Mouse (Mus musculus) G1E-ER4 (cell line): Measurements from ENCODE around the gene B230307C23Rik. TPM values are rescaled to one million over a fixed set of nuclear protein-coding genes. Genes with fewer than 3 reads are reported as not detected.

ENCODE experiments used
- GATA1 ChIP-seq: IDR thresholded peaks from one replicate; pipeline ENCODE4 v1.8.0; 2012; ENCODE audit warnings: low read length, inconsistent platforms
- polyA plus RNA-seq: library from polyadenylated mRNA; stranded (reverse); fragments of >175 nt; gene quantifications from 2 replicates; pipeline ENCODE4 v1.2.3, GENCODE M21; 2012

The B230307C23Rik gene
- polyA plus RNA-seq, 1 experiment: 1.3 TPM

DNA sequence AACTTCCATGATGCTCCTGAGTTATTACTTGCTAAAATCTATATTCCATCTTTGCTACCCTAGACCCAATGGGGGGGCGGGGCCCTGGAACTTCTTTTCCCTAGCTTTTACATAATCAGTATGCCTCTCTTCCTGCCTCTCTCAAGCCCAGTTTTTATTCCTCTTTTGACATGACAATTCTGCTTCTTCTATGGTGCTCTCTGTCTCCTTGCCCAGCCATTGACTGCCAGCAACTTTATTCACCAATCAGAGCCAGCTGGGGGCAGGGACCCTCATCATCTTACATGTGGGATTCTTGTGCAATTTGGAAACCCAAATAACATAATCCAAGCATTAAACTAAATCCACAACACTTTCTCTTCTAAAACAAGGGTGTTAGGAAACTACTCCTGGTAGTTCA lies 15.8 kb upstream of the B230307C23Rik start:
- no peak for TF ChIP-seq GATA1

GRCm38 (mm10) chr16:97984589-97984988 lies 12.5 kb upstream of the B230307C23Rik start:
- no peak for TF ChIP-seq GATA1

- no peak for TF ChIP-seq GATA1
Measured at GRCm38 (mm10) chr16:97991517-97991916, 5.6 kb upstream of the B230307C23Rik start.

DNA sequence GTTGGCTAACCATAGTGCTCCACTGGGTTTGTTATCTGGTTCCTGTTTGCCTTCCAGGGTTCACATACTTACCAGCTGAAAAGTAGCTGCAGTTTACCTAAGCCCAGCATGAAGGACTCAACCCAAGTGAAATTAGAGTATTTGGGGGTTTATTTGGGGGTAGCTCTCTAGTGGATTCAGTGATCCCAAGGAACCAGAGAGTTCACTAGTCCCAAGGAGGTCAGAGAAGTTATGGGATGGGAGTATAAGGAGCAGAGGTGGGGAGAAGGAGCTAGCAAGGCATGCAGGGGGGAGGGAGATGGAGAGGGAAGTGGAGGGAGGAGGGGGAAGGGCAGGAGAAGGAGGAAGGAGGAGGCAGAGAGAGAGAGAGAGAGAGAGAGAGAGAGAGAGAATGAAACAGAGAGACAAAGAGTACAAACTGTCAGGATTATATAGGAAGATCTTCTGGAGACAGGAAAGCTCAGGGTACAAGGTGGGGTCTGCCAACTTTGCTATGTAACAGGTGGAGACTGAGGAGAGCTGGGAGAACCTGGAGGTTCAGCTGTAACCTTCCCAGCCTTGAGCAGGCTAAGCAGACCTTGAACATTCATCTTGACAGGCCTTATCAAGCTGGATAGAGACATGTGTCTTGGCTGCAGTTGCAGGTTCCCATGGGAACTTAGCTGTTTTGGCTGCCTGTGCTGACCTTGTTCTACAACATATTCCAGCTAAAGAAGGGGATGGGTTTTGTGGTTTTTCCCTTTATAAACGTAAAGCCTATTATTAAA lies 1.1 kb upstream of the B230307C23Rik start:
- no peak for TF ChIP-seq GATA1

DNA sequence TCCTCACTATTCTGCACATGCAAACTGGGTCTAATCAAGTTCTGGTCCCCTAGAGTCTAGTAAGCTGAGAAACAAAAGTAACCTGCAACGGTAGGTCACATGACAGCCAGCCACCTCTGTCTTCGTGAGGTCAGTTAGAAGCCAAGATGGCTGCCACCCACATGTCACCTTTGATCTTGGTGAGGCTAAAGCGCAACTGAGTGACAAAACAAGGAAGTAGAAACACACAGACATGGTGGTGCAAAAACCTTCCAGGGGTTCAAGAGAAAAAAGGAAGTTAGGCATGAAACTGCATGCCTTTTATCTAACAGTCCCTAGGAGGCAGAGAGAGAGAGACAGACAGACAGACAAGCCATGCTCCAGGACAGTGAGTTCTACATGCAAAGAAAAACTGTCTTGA lies 25.0 kb downstream of the B230307C23Rik start:
- no peak for TF ChIP-seq GATA1

DNA sequence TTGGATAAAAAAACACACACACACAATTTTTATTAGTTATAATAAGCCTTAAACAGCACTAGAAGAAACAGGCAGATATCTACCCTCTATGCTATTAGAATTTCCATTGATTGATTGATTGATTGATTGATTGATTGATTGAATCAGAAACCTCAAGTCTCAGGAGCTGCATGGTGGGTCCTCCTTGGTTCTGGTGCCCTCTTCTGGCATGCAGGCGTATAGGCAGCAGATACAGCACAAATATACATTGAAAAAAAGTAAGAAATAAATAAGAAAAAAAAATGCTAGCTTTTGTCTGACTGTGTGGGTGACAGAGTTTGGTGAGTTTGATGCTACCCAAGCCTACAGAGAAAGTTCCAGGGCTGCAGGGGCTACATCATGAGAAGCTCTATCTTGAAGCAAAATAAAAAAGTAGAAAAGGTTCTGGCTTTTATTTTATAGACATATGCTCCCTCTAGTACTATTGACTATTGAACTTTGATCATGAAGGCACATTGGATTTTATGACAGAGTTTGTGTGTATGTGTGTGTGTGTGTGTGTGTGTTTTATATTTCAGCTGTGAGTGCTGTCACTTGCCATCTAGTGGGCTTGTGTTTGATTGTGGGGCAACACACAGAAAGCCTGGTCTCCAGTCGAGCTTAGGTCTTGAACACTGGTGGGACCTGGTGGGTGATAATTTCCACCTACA lies 25.7 kb downstream of the B230307C23Rik start:
- no peak for TF ChIP-seq GATA1

- no peak for TF ChIP-seq GATA1
Measured at GRCm38 (mm10) chr16:98041676-98042075, 44.6 kb downstream of the B230307C23Rik start.

Other genes with a start within 250 kb of the B230307C23Rik start
- gene Ripk4, start 233.5 kb upstream of the B230307C23Rik start, polyA plus RNA-seq: not detected in 2 replicates
- gene Prdm15, start 145.5 kb upstream of the B230307C23Rik start, polyA plus RNA-seq: 2.8 and 5.6 TPM in 2 replicates
- gene C2cd2, start 34.7 kb upstream of the B230307C23Rik start, polyA plus RNA-seq: 27.2 and 30.1 TPM in 2 replicates
- 20.9 and 23.0 TPM in 2 replicates for gene Zbtb21, start 34.7 kb upstream of the B230307C23Rik start, polyA plus RNA-seq
- 0.16 and 0.17 TPM in 2 replicates for gene A630089N07Rik, start 85.1 kb downstream of the B230307C23Rik start, polyA plus RNA-seq